Mouse (Mus musculus) heart, postnatal 36 days (tissue): Measurements from ENCODE around the gene Mrgprx2. TPM values are rescaled to one million over a fixed set of nuclear protein-coding genes. Genes with fewer than 3 reads are reported as not detected.
"Not testable (repeated sequence)": the region's sequence is repeated elsewhere in the genome, so short reads cannot be mapped to it uniquely, and the experiment has no call there.

Experiments used
- DNase-seq, 2 experiments: peaks; one replicate each; pipeline ENCODE4 v3.0.0; 2021 to 2022
- intact Hi-C: fragments of 180-260 bp; cut with DNase I; formaldehyde crosslinking; loops from one replicate; pipeline ENCODE4 v1.15.1; 2025
- total RNA-seq, 2 experiments: library from RNA; stranded (reverse); gene quantifications; 2 replicates each; pipeline ENCODE4 v1.2.3; 2021

The Mrgprx2 gene
- not detected for total RNA-seq

DNA sequence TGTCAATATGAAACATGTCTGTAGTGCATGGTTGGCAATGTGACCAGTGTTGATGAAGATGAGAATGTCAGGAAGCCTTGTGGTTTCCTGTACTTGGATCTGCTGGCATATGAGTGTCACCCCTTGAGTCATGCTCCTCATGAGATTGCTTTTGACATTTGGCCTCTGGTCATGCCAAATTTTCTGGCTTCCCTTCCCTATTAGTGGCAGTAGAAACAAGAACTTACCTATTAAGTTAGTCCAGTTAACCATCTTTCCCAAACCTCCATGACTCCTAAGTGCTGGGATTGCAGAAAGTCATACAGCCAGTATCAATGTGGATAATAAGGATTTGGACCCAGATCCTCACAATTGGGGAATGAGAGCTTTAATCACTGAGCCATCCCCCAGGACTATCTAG, at the start of gene Mrgprx2:
TSS of gene Mrgprx2 (minus strand) at position 101 of the 400 bp plus-strand sequence.
- intact Hi-C loops = no loop called here
- no peak for DNase-seq

DNA sequence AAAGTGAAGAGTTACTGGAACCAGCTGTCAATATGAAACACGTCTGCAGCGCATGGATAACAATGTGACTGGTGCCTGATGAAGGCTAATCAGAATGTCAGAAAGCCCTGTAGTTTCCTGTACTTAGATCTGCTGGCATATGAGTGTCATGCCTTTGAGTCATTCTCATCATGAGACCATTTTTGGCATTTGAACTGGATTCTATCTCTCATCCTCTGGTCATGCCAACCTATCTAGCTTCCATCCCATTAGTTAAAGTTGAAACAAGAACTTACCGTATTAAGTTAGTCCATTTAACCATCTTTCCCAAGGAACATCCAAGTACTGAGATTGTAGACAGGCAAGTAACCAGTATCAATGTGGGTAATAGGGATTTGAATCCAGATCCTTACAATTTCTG, 42.9 kb downstream of the Mrgprx2 start, which contains the start of gene Mrgprb1:
TSS of gene Mrgprb1 (minus strand) at position 101 of the 400 bp plus-strand sequence.
- intact Hi-C loops = no loop called here
- no peak for DNase-seq

DNA sequence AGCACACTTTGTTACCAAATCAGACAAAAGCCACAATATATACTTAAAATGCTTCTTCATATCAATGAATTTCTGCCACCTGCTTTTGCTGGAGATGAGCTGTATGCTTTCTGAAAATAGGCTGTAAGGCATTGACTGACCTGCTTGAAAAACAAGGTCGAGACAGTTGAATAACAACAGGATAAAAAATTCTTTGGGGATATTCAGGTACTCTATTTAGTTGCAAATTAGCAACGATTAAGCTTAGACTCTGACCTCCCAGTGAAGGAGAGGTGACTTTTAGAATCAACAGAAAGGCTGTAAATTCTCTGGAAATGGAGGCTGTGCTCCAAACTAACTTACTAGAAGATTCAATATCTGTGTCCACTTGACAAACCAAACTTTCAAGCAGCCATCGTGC, 62.5 kb downstream of the Mrgprx2 start:
- intact Hi-C loops = no loop called here
- DNase-seq = no peak

DNA sequence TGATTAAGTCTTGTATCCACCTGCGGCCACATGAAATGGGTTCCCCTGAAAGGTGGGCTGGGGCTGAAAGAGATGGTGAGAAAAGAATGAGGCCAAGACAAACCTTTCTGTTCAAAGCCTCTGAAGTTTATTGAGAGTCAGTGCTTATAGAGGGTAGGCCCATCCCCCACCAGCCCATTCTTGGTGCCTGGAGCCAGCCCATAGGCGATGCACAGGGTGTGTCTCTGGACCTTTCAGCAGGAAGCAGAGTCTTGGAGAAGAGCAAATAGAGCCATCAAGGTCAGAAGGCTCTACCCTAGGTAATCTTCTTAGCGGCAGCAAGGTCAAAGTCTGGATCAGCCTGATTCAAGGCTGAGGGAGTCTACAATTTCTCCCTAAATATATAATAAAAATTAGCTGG, 63.2 kb downstream of the Mrgprx2 start:
- DNase-seq, intact Hi-C loops: not testable (repeated sequence)

Other genes with a start within 250 kb of the Mrgprx2 start
- not detected for gene Mrgprb8, start 110.8 kb downstream of the Mrgprx2 start, total RNA-seq
- gene Mrgprb1, start 43.0 kb downstream of the Mrgprx2 start, total RNA-seq = under 1 TPM; 0.05 to 0.08 TPM
- gene Mrgprb2, start 58.8 kb upstream of the Mrgprx2 start, total RNA-seq = under 1 TPM in 1 of 2 experiments, not detected in 1; 0.19 TPM
- not detected for gene Mrgprb3, start 144.5 kb upstream of the Mrgprx2 start, total RNA-seq